Mouse (Mus musculus) embryonic fibroblast, embryonic 13.5 days (primary cell): ENCODE results near the gene Zfp366.

ENCODE experiments used
- CTCF ChIP-seq: IDR thresholded peaks from 2 replicates; pipeline ENCODE4 v1.5.1; 2011; ENCODE audit warnings: mild to moderate bottlenecking, control low read depth, low read length, moderate library complexity, borderline replicate concordance; ENCODE audit not compliant: insufficient read depth
- POLR2A ChIP-seq: IDR thresholded peaks from 2 replicates; pipeline ENCODE4 v1.6.1; 2011; ENCODE audit warnings: low read depth, mild to moderate bottlenecking, control low read depth, low read length, moderate library complexity

GRCm38 (mm10) chr13:99259502-99260174 lies 75.0 kb downstream of the Zfp366 start:
- TF ChIP-seq POLR2A: no peak
- TF ChIP-seq CTCF: no peak
